Mouse (Mus musculus): ENCODE measurements around the gene Cst11.
"Not testable (repeated sequence)": the region's sequence is repeated elsewhere in the genome, so short reads cannot be mapped to it uniquely, and the experiment has no call there.

The Cst11 gene

DNA sequence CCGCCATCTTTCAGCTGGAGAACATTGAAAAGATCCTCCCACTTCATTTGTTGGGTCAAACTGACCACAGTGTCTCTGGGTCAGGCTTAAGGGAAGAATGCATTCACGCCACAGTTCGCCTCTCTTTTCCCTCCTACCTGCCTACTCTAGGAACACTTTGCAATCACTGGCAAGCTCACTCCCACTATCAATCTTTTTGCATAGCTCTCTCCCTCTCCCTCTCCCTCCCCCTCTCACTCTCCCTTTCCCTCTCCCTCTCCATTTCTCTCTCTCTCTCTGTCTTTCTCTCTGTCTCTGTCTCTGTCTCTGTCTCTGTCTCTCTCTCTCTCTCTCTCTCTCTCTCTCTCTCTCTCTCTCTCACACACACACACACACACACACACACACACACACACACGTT, at the start of gene Cst11:
Gene Cst11 (minus strand): TSS at position 101 of the 400 bp plus-strand sequence.
- DNase-seq = not testable (repeated sequence)

DNA sequence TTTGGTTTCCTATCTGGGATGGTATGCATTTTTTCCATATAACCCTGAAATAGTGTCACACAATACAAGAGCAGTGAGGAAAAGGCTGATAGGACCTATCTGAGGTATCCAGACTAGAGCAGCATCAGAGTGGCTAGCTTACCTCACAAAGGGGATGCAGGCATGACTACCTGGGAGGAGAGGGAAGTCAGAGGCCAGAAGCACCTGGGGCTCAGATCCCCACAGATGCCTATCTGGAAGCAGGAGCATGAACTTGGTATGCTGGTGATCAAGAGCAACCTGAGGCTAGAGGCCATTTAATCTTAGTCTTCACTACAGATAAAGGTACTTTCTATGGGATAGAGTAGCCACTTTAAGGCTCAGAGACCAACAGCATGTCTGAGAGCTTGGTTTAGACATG, 48.6 kb upstream of the Cst11 start, which contains the start of gene Cst13:
Gene Cst13 (plus strand): TSS at position 173 of the 400 bp plus-strand sequence.
- DNase-seq = no peak

DNA sequence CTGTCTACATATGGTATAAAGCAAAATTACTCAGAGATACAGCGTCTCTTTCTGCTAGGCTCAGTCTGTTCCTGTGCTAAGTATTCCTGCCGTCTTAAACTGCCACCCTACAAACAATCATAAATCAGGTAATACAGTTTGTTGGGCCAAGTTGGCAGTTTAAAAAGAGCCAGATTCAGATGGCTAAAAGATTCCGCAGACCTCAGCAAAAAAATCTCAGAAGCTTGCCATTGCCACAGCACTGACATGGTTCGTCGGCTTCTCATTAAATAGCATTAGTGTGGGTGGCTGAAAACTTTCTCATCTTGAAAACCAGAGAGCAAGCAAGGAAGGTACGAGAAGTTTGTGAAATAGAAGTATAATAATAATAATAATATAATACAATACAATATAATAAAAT, 35.4 kb upstream of the Cst11 start:
- DNase-seq = no peak

DNA sequence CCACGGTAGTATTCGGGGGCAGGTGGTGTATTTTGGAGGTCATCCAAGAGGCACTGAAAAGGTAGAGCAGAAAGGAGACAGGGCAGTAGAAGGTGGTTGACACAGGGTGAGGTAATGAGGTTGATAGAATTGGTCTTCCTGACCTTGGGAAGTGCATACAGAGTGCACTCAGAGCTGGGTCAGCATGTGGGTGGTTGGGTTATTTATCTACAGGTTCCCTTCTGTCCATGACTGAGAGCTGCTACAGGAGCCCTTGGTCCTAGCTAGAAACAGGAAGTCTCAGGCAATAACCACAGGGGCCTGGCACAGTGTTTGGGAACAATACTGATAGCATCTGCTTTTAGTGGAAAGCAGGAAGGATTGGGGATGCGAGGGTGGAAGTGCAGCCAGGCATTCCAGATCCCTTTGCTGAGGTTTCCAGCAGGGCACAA, 30.2 kb upstream of the Cst11 start:
- peak; percentile 88 for DNase-seq

DNA sequence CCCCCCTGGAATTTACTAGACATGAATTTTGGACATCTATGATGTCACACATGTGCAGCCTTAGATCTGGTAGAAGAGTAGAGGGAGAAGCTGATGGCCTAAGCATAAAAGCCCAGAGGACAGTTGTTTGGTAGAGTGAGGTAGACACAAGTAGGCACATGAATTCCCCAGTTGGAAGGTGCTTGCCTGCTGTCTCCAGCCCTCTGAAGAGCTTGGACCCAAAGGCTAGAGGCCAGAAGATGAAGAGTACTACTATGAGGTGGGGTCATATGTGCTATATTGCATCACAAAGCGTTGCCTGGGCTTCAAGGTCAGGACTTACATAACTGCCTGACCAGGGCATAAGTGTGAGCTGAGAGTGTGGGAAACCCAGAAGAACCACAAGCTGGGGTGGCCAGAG, 27.2 kb upstream of the Cst11 start, which contains the start of gene Cst8:
Gene Cst8 (plus strand): TSS at position 301 of the 400 bp plus-strand sequence.
- no peak for DNase-seq

DNA sequence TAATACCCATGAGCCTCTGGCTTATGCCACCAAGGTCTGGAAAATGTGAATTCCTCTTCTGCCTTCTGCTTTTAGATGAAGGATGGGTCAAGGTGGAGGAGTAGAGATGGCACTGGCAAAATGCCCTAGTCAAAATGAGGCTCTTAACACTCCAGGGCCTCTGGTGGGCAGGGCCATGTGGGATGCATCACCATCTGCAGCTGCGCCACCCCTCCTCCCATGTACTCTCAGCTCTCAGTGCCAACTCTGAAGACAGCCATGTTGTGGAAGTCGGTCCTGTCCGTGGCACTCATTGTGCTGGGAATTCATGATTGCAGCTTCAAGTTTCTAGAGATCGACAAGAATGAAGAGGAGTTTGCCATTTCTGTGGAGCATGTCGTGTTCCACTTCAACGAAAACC, 17.8 kb upstream of the Cst11 start, which contains the start of gene Cst12:
Gene Cst12 (plus strand): TSS at position 220 of the 400 bp plus-strand sequence.
- DNase-seq = no peak

DNA sequence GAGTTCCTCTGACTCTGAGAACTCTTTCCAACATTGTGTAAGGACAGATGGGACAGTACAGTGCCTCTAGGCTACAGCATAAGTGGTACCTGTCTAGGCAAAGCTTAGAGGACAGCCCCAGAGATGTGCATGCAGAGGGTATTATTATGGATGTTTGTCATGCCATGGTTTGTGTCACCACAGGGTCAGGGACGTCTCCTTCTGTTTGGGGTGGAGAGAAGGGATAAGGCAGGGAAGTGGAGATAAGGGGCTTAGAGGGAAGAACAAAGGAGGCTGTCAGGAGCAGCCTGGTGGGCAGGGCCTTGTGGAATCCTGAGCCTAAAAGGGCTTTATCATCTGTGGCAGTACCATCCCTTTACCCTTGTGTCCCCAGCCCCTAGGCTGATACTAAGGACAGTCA, 10.4 kb upstream of the Cst11 start, which contains the start of gene 8030411F24Rik:
Gene 8030411F24Rik (plus strand): TSS at position 301 of the 400 bp plus-strand sequence.
- no peak for DNase-seq

DNA sequence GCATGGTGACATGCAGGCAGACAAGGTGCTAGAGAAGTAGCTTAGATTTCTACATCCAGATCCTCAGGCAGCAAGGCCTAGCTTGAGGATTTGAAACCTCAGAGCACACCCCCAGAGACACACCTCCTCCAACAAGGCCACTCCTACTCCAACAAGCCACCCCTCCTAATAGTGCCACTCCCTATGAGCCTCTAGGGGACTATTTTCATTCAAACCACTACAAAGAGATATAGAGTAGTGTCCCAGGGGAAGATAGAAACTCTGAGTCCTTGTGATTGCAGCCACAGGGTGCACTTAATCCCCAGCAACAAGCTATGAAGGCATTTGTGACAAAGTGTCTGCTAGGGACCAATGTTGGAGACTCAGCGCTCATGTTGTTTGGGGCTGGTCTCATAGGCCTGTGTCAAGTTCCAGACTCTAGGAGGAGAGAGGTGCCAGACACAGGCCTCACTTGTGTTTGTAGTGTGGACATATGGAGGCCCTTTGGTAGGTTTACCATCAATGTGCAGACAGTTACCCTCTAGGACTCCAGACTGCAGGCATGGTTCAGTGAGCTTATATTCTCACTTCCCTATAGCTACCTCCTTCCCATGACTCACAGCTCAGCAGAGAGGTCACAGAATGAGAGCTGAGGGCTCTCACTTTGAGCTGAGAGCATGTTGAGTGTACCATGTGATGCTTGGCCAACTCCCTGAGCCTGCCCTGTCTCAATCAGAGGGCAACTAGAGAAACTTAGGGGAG, 7.5 kb downstream of the Cst11 start:
- no peak for DNase-seq

DNA sequence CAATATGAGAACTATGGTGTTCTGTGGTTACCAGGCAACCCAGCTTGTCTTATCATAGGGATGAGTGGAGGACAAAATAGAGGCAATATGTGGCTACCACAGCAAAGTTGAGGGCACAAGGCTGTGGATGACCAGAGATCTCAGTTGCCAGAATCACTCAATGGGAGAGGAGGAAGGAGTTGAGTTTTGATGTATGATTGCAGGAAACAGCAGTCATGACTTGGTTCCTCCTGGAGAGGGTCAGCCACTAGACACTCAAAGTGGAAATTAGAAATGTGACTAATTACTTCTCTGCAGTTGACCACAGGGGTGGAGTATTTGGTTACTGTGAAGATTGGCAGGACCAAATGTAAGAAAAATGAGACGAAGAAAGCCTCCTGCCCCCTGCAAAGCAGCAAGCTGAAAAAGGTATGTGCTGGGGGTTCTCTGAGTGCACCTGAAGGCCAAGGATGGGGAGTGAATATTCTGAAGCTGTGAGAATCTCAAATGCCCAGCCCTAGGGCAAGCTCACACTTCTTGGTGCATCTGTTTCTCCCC, 16.9 kb downstream of the Cst11 start:
- DNase-seq = no peak

DNA sequence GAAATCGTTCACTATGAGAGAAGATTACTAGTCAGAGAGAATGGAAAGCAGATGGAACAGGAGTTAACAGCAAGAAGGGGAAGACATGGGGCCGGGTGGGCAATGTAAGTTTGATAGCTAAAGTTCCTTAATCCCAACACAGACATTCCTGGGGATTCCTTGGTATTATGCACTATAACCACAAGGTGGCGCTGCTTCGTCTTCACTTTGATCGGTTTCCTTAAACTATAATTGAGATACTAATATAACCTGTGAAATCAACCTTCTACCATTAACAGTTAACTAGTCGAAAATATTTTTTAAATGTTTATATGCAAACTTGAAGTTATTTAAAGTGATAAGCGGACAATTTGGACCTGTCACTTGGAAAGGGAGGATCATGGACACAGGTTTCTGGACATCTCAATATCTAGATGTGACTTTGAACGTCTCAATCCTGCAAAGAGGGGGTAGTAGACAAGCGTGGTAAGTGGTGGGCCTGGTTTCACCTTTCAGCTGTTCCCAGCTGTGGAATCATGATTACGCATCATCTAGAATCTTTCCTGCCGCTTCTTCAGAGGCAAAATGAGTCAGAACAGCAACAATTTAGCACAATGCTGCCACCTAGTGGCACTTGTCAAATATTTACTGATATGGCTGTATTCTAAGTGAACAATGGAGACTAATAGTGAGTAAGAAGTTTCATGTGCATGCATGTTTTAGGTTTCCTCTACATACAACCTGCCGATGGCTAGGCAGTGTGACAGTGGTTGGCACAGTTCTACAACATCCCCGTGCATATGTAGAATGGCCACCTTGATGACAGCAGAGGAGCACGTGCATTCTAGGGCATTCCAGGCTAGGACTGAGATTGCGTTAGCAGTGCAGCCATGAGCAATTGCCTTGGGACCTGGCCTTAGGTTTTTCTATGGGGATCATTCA, 19.1 kb downstream of the Cst11 start:
- DNase-seq = peak; percentile 68

DNA sequence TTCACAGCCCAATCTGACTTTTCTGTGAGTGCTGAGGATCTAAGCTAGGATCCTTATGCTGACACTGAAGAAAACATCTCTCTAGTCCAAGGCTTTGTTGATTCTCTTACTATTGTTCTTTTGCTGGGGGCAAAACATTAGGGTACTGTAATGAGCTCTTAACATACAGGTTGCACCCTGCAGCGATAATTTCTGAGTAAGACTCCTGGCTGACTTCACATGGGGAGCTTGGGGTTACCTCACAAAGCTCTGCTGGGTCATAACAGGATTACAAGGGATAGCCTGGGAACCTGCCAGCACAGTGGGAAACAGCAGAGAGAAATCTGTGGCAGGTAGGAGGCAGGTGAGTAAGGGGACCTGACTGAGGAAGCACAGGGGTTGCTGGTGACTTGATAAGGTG, 21.2 kb downstream of the Cst11 start, which contains the start of gene Cstl1:
Gene Cstl1 (plus strand): TSS at position 301 of the 400 bp plus-strand sequence.
- DNase-seq = no peak

DNA sequence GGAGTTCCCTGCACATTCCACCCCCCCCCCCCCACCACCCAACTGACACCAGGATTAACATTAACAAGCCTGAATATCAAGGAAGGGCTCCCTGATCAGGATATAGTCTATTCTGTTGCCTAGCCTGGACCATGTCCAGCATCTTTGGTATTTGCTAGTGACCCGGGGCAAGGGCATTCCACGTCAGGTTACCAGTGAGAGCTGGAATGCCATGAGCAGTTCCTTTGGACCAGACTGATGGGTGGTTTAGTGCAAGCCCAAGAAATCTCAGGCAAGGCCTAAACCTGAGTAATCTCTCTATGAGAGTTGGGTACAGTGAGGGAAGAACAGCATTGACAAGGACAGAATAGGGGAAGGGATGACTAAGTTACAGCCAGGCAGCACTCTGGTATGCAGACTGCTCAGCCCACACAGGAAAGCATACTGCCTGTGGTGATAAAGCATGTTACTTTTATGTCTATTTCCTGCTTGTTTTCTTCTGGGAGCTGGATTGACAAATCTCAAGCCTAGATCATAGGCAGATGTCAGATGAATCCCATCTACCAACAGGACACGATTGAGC, 27.4 kb downstream of the Cst11 start:
- DNase-seq = peak; percentile 48

DNA sequence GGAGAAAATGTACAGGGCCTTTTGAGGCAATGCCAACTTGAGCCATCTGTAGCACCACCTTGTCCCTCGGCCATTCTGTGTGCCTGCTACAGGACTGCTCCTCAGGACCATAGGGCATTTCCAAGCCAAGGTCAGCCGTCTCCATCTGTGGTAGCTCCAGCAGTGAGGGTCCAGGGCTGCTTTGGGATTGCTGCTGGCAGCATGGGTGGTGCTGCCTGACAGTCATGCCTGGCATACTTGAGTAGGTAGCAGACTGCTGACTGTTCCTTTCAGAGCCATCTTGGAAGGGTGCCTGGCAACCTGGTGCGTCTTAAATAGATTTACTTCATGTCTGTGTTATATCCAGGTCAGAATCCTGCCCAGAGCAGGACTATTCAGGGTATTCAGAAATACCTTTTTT, 28.3 kb downstream of the Cst11 start:
- peak; percentile 97 for DNase-seq

DNA sequence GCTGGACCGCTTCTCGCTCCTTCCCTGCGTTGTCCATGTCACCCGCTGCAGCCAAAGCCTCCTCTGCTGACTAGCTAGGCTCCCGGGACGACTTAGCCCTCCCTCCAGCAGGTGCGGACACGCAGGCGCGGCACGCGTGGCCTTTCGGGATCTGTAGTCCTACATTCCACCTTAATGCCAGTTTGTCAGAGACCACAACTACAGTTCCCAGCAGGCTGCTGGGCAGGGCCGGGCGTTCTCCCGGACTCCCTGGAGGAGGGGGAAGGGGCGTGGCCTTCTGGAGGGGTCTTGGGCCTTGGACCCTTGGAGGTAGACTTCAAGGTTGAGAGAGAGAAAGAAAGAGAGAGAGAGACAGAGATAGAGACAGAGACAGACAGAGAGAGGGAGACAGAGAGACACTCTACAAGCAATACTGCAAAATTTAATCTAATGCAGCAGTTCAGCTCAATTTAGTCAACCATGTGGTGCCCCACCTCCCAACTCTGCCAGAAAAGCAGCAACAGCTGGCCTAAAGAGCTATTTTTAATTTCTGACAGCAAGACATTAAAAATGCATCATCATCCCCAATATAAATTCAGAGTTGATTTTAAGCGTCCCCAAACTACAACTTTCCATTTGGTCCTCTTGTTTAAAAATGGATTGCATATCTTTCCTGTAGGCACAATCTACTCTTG, 38.8 kb downstream of the Cst11 start, which contains the start of gene Napb:
Gene Napb (minus strand): TSS at position 141 of the 674 bp plus-strand sequence.
- DNase-seq = peak; percentile 98

DNA sequence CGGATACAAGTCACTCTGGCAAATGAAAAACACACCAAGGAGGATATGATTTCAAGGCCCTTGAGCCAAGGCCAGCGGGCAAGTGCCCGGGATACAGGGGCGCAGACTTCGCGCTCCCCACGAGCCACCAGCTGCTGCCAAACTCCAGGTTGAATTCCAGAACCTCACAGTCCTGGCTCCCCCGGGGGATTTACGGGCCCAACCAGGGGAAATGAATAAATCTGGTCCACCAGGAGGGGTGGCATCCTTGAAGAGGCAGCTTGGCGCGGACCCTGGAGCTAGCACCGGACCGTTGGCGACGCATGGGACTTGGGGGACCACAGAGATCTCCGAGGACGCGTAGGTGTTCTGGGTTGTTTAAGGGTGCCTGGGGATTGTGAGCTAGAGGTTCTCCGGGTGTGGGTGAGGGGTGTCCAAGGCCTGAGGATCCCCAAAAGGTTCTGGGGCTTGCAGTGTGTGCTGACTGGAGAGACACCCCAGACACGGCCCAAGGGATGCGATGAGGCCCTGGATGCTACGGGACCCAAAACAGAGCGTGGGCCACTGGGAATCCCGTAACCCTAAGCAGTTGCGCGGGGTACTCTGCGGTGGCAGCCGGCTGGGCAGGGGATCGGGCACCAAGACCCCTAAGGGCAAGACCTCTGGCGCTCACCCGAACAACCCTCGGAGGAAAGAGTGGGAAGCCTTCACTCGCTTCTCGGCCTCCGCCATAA, 39.5 kb downstream of the Cst11 start:
- peak; percentile 77 for DNase-seq

DNA sequence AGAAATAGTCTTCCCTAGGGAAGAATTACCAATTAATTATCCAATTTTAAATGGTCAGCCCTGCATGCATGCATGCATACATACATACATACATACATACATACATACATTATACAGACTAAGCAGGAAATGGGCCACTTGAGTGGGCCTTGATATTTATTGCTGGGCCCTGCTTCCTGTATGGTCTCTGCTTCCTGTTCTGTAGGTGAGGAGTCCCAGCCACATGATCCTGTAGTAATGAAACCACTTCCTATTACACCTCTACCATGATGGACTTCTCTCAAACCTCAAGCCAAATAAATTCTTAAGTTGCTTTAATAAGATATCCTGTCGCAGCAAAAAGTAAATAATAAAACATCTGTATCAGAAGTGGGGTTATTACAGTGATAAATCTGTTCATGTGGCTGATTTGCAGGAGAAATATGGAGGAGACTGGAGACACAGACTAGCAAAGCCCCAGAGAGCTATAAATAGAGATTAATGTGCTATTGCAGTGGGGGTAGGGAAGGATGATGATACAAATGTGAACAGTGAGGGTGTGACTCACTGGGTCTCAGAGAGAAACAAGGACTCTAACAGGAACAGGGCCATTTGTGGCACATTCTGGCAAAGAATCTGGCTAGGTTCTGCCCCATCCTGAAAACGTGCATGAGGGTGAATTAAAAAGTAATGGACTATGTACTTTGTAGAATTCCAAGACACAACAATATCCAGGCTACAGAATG, 51.9 kb downstream of the Cst11 start:
- DNase-seq = no peak
